Mouse (Mus musculus) cerebellum, adult 9-10 months (tissue): Measurements from ENCODE around the gene Rnf141.

ENCODE experiments used
- DNase-seq: peaks from one replicate; pipeline ENCODE4 v3.0.0; 2022

Rnf141 gene

DNA sequence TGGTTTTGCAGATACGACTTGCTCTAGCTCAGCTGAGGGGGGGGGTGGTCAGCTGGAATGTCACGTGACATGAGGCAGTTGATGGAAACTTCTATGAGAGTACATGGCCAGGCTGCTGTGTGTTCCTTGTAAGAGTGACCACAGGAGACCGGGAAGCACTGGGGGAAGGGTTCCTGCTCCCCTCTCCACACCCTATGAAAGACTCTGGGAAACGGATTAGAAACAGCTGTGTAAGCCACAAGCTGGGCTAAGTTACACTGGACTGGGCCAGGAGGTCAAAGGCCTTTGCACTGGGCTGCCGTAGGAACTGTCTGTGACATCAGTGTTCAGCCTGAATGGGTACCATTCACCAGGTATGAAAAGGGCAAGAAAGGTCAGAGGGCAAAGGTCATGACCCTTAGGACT is 90.3 kb downstream of the Rnf141 start:
- DNase-seq = no peak

DNA sequence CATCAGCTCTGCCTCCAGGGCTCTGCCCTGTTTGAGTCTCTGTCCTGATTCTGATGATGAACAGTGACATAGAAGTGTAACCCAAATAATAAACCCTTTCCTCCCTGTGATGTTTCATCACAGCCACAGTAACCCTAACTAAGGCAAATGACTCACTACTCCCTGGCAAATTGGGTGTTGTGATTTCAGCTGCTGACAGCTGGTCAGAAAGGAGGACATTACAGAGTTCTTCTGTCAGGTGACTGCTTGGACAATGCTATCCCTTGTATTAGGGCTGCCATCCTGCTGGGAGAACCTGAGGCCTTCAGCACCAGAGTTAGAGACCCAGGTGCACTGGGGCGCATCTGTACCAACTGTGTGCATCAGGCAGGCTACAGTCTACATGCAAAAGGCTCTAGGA is 90.9 kb downstream of the Rnf141 start:
- DNase-seq = no peak

DNA sequence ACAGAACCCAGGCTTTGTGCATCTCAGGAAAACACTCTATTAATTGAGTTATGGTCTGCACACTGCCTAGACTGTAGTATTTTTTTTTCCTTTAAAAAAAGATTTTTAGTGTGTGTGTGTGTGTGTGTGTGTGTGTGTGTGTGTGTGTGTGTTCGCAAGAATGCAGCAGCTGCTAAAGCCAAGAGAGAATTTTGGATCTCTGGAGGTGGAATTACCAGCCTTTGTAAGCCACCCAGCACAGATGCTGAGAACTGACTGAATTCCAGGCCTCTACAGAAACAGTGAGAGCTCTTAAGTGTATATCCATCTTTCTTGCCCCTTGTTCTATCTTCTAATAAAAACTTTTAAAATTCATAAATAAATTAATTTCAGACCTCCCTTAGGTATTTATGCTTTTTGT is 92.6 kb downstream of the Rnf141 start:
- no peak for DNase-seq

DNA sequence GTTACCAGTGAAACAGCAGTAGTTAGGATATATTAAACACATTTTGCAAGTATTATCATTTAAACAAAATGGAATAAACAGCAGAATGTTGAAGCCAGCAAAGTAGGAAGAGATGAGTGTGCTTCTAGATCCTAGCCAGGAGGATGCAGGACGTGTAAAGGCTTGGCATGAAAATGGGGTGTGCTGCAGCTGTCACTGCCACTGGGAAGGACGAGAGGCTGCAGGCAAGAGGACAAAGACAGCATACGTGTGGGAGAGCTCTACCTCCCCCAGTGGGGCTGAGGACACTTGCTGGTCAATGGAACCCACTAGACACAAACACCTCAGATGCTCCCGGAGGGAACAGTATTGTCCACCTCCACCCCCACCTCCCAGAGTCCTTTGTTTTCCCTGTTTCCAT is 93.4 kb downstream of the Rnf141 start:
- no peak for DNase-seq
